Mouse (Mus musculus) heart, postnatal 0 days (tissue): ENCODE data around the gene Frat1. TPM values are rescaled to one million over a fixed set of nuclear protein-coding genes. Genes with fewer than 3 reads are reported as not detected.

ENCODE experiments used
- ATAC-seq: fragments of 200-750 bp; cut with Nextera tagmentation; 2 replicates; pipeline ENCODE4 v1.8.0; 2017; ENCODE audit warnings: low read depth, moderate number of reproducible peaks, moderate library complexity; ENCODE audit not compliant: insufficient read depth
- DNase-seq: peaks from one replicate; pipeline ENCODE4 v3.0.0-alpha.2; 2016; ENCODE audit warnings: low spot score
- H3K27ac ChIP-seq: fragments of 300-500 bp; sonication (generic); 2 replicates; pipeline ENCODE4 v1.5.1; 2014; ENCODE audit warnings: low read depth, mild to moderate bottlenecking
- H3K27me3 ChIP-seq: fragments of 300-500 bp; sonication (generic); 2 replicates; pipeline ENCODE4 v1.6.1; 2014; ENCODE audit warnings: low read length, mixed read lengths; ENCODE audit not compliant: control insufficient read depth, insufficient read depth
- H3K36me3 ChIP-seq: fragments of 300-500 bp; sonication (generic); replicated peaks from 2 replicates; pipeline ENCODE4 v1.6.1; 2014; ENCODE audit warnings: low read length, mixed read lengths; ENCODE audit not compliant: control insufficient read depth, insufficient read depth
- H3K4me1 ChIP-seq: fragments of 300-500 bp; sonication (generic); 2 replicates; pipeline ENCODE4 v1.6.1; 2014; ENCODE audit warnings: antibody characterized with exemption; ENCODE audit not compliant: control insufficient read depth, insufficient read depth
- H3K4me2 ChIP-seq: fragments of 300-500 bp; sonication (generic); 2 replicates; pipeline ENCODE4 v1.6.1; 2014; ENCODE audit warnings: low read depth, mild to moderate bottlenecking, low read length, moderate library complexity
- H3K4me3 ChIP-seq: fragments of 300-500 bp; sonication (generic); 2 replicates; pipeline ENCODE4 v1.5.1; 2014; ENCODE audit warnings: low read depth, low read length
- H3K9ac ChIP-seq: fragments of 300-500 bp; sonication (generic); replicated peaks from 2 replicates; pipeline ENCODE4 v1.6.1; 2014; ENCODE audit warnings: low read depth, low read length, mixed read lengths
- H3K9me3 ChIP-seq: fragments of 300-500 bp; sonication (generic); replicated peaks from 2 replicates; pipeline ENCODE4 v1.6.1; 2016; ENCODE audit warnings: low read length; ENCODE audit not compliant: control insufficient read depth
- CTCF ChIP-seq: IDR thresholded peaks from 2 replicates; pipeline ENCODE4 v1.5.1; 2016; ENCODE audit warnings: antibody characterized with exemption, control low read depth, low read depth
- EP300 ChIP-seq: IDR thresholded peaks from 2 replicates; pipeline ENCODE4 v1.6.1; 2016; ENCODE audit warnings: antibody characterized with exemption, low read depth
- WGBS: fragments of 180-500 bp; shearing (Covaris S2); extraction: QIAGEN DNeasy Blood & Tissue Kit; methylation state at CpG from one replicate; pipeline ENCODE4 v1.1.7; 2014; 5-methylcytosine and 5-hydroxymethylcytosine counted together
- polyA plus RNA-seq: library from polyadenylated mRNA; unstranded; fragments of >200 nt; fragmentation: Nextera tagmentation; extraction: Ambion mirVana; gene quantifications from 2 replicates; pipeline ENCODE4 v1.2.1, GENCODE M21; 2015
- total RNA-seq: library from RNA; depleted of rRNA; stranded (reverse); fragments of >200 nt; gene quantifications from 2 replicates; pipeline ENCODE4 v1.2.3, GENCODE M21; 2014; ENCODE audit warnings: low replicate concordance

The Frat1 gene
- total and polyA plus RNA-seq, 2 experiments from 2014 or later, result 2.1 to 3.4 TPM

- no peak for TF ChIP-seq CTCF
- no peak for TF ChIP-seq EP300
- no peak overlapping the region for H3K9ac ChIP-seq
- no peak overlapping the region for H3K4me2 ChIP-seq
- H3K9me3 ChIP-seq, result no peaks in the 10 kb centered on the region
- H3K4me1 ChIP-seq, result 0 out of 2 replicates have a peak, but pooled peaks cover 6% of the 10 kb centered on the region
- DNase-seq (no peak), ATAC-seq (no peak)
- H3K4me3 ChIP-seq, result no peak overlapping the region
- H3K27me3 ChIP-seq, result no peaks in the 10 kb centered on the region
- 38% methylated on average over 14 of the region's 14 CpGs for WGBS
- H3K27ac ChIP-seq, result peak overlapping the region; percentile 20; the same call in 1 of the 2 replicates
- H3K36me3 ChIP-seq, result no peaks in the 10 kb centered on the region
These were observed 21.2 kb downstream of the Frat1 start for GRCm38 (mm10) chr19:41850719-41851543.

GRCm38 (mm10) chr19:41852423-41852822 is 22.7 kb downstream of the Frat1 start:
- TF ChIP-seq EP300, result no peak
- no peak for TF ChIP-seq CTCF
- H3K9ac ChIP-seq, result no peak overlapping the region
- WGBS, result 65% methylated on average over 4 of the region's 4 CpGs
- H3K4me3 ChIP-seq, result no peak overlapping the region
- H3K27me3 ChIP-seq, result no peaks in the 10 kb centered on the region
- ATAC-seq, result no peak
- H3K36me3 ChIP-seq, result no peaks in the 10 kb centered on the region
- H3K9me3 ChIP-seq, result no peaks in the 10 kb centered on the region
- no peak overlapping the region for H3K4me2 ChIP-seq
- no peak overlapping the region for H3K27ac ChIP-seq
- no peak for DNase-seq
- no peaks in the 10 kb centered on the region for H3K4me1 ChIP-seq

GRCm38 (mm10) chr19:41857086-41857762 is 27.5 kb downstream of the Frat1 start:
- Histone ChIP-seq H3K4me1 (no peaks in the 10 kb centered on the region), H3K36me3 (peaks cover 7% of the 10 kb centered on the region; the same call in 1 of the 2 replicates), H3K9ac (no peak overlapping the region), H3K27ac (no peak overlapping the region), H3K4me3 (no peak overlapping the region), H3K27me3 (no peaks in the 10 kb centered on the region), H3K9me3 (no peaks in the 10 kb centered on the region), H3K4me2 (no peak overlapping the region)
- WGBS, result 53% methylated on average over 5 of the region's 5 CpGs
- no peak for TF ChIP-seq EP300
- TF ChIP-seq CTCF, result no peak
- DNase-seq (no peak), ATAC-seq (no peak; the same call in 1 of the 2 replicates)

GRCm38 (mm10) chr19:41857816-41858310 is 28.1 kb downstream of the Frat1 start:
- no peak for ATAC-seq
- Histone ChIP-seq H3K27me3 (no peaks in the 10 kb centered on the region), H3K4me3 (no peak overlapping the region), H3K27ac (no peak overlapping the region), H3K4me1 (no peaks in the 10 kb centered on the region), H3K4me2 (no peak overlapping the region), H3K9me3 (no peaks in the 10 kb centered on the region), H3K36me3 (peaks cover 13% of the 10 kb centered on the region; the same call in 1 of the 2 replicates), H3K9ac (no peak overlapping the region)
- WGBS, result 63% methylated on average over 3 of the region's 3 CpGs
- TF ChIP-seq EP300, result no peak
- no peak for TF ChIP-seq CTCF
- DNase-seq, result no peak

- H3K4me2 ChIP-seq, result no peak overlapping the region
- WGBS, result 92% methylated on average over 8 of the region's 8 CpGs
- H3K27me3 ChIP-seq, result no peaks in the 10 kb centered on the region
- H3K4me3 ChIP-seq, result no peak overlapping the region
- H3K9me3 ChIP-seq, result no peaks in the 10 kb centered on the region
- H3K36me3 ChIP-seq, result peaks cover 71% of the 10 kb centered on the region
- no peak overlapping the region for H3K27ac ChIP-seq
- TF ChIP-seq EP300 (no peak), CTCF (no peak)
- DNase-seq (no peak), ATAC-seq (no peak)
- H3K9ac ChIP-seq, result no peak overlapping the region
- no peaks in the 10 kb centered on the region for H3K4me1 ChIP-seq
These were observed 36.9 kb downstream of the Frat1 start for GRCm38 (mm10) chr19:41866707-41867106.
